In the genomic region with DNA sequence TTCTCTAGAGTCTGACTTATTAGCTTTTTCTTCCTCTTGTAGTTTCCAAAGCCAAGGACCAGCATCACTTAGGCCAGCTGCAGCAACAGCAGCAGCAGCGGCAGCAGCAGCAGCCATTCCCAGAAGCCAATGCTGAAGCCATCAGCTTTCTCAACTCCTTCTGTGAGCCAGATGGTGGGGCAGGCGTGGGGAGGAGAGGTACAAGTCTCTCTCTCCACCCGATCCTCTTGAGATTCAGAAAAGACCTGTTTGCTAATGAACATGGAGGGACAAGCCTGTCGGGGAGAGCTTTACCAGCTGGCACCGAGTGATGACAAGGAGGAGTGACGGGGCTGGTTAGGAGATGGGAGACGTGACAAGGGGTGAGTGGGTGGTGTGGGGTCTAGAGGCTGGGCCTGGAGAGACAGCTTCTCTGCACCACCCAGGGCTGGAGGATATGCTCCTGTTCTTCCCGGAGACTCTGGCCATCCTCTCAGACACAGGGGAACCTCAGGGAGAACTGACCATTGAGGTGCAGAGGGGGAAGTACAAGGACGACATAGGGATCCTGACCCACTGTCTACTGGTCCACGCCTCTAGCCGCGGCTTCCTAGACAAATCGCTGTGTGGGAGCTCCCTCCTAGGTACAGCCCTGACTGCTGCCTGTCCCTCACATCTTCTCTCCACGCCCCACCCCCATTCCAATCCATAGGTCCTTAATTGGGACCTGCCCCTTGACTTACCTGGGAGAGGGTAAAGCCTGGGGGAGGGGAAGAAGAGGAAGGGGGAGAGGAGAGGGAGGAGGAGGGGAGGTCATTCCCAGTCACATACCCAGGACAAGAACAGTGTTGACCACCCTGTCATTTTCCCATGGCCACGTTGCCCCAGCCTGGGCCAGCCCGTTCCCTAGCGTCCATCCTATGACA, we compare ENCODE assay signal across 9 mouse cellular contexts. TPM values are rescaled to one million over a fixed set of nuclear protein-coding genes. Genes with fewer than 3 reads are reported as not detected.
DNase-seq lines count a peak whose midpoint lies in the region; ATAC-seq and TF ChIP-seq lines count a peak whose summit lies in the region.
"Had no signal": no experiment of that assay in that cellular context is flagged by ENCODE, and none has a peak within 500 bp of the region (broad histone marks: within the 10 kb centered on the region; RNA-seq: fewer than 3 reads in every experiment).

No protein-coding gene starts in this region.

- TF ChIP-seq CTCF in embryonic fibroblast, embryonic 13.5 days (IDR thresholded peaks at IDR 0.05; ENCODE audit: borderline replicate concordance, insufficient read depth, low read length): no peak
- no peak for TF ChIP-seq CTCF in midbrain, postnatal 0 days (IDR thresholded peaks at IDR 0.05)
- no peak for TF ChIP-seq CTCF in cerebellum, adult 2 months (IDR thresholded peaks at IDR 0.05; ENCODE audit: borderline replicate concordance, insufficient read depth, low read depth, low read length)

- H3K4me3 ChIP-seq in heart, embryonic 11.5 days (ENCODE audit: low read depth, low read length): no peak overlapping the region
- no peak overlapping the region for H3K4me3 ChIP-seq in lung, embryonic 16.5 days (ENCODE audit: low read length)
- H3K4me3 ChIP-seq in embryonic fibroblast, embryonic 13.5 days (ENCODE audit: insufficient read depth, low read length): no peak overlapping the region
- H3K4me3 ChIP-seq in midbrain, postnatal 0 days (ENCODE audit: low read depth, low read length): no peak overlapping the region
- no peak overlapping the region for H3K4me3 ChIP-seq in cerebellum, adult 2 months (replicated peaks; ENCODE audit: insufficient read depth, low read depth, low read length)
- H3K4me3 ChIP-seq: neural tube, embryonic 12.5 days had no signal

- H3K4me1 ChIP-seq in heart, embryonic 11.5 days (ENCODE audit: control insufficient read depth, insufficient read depth, low read length): 0 out of 2 replicates have a peak, but pooled peaks cover 2% of the 10 kb centered on the region
- H3K4me1 ChIP-seq in lung, embryonic 16.5 days (replicated peaks; ENCODE audit: control insufficient read depth, insufficient read depth, low read length): peaks cover under 1% of the 10 kb centered on the region; the same call in 1 of the 2 replicates
- no peaks in the 10 kb centered on the region for H3K4me1 ChIP-seq in embryonic fibroblast, embryonic 13.5 days (ENCODE audit: control insufficient read depth, insufficient read depth, low read length)
- H3K4me1 ChIP-seq in midbrain, postnatal 0 days (ENCODE audit: insufficient read depth, low read length): no peaks in the 10 kb centered on the region
- no peaks in the 10 kb centered on the region for H3K4me1 ChIP-seq in cerebellum, adult 2 months (ENCODE audit: control insufficient read depth, insufficient read depth, low read length)
- H3K4me1 ChIP-seq: neural tube, embryonic 12.5 days had no signal

- no peak overlapping the region for H3K27ac ChIP-seq in heart, embryonic 11.5 days (ENCODE audit: low read depth, low read length)
- H3K27ac ChIP-seq in lung, embryonic 16.5 days (ENCODE audit: low read length): no peak overlapping the region
- H3K27ac ChIP-seq in embryonic fibroblast, embryonic 13.5 days (ENCODE audit: insufficient read depth, low read length): peak overlapping the region; percentile 0; the same call in 1 of the 2 replicates
- no peak overlapping the region for H3K27ac ChIP-seq in midbrain, postnatal 0 days (ENCODE audit: low read depth, low read length)
- H3K27ac ChIP-seq in cerebellum, adult 2 months (ENCODE audit: insufficient read depth, low read length): no peak overlapping the region
- H3K27ac ChIP-seq: neural tube, embryonic 12.5 days had no signal

- no peaks in the 10 kb centered on the region for H3K27me3 ChIP-seq in heart, embryonic 11.5 days (ENCODE audit: control insufficient read depth, insufficient read depth, low read length)
- H3K27me3 ChIP-seq in lung, embryonic 16.5 days (ENCODE audit: control insufficient read depth, insufficient read depth, low read depth, low read length): no peaks in the 10 kb centered on the region
- H3K27me3 ChIP-seq in midbrain, postnatal 0 days (ENCODE audit: insufficient read depth, low read length): no peaks in the 10 kb centered on the region; the same call in 1 of the 2 replicates
- no peaks in the 10 kb centered on the region for H3K27me3 ChIP-seq in cerebellum, adult 2 months (ENCODE audit: control insufficient read depth, insufficient read depth, low read length)
- H3K27me3 ChIP-seq: neural tube, embryonic 12.5 days had no signal

- H3K9ac ChIP-seq in heart, embryonic 11.5 days (ENCODE audit: low read depth, low read length): no peak overlapping the region; the same call in 1 of the 2 replicates
- H3K9ac ChIP-seq in lung, embryonic 16.5 days (ENCODE audit: low read length): no peak overlapping the region
- H3K9ac ChIP-seq in midbrain, postnatal 0 days (replicated peaks; ENCODE audit: low read length, poor library complexity, severe bottlenecking): no peak overlapping the region
- H3K9ac ChIP-seq: neural tube, embryonic 12.5 days had no signal

- WGBS in heart, embryonic 11.5 days (ENCODE audit: insufficient replicate concordance): 51% methylated on average over 17 of the region's 17 CpGs
- WGBS in lung, embryonic 16.5 days: 48% methylated on average over 17 of the region's 17 CpGs
- 68% methylated on average over 17 of the region's 17 CpGs for WGBS in midbrain, postnatal 0 days
- WGBS in cerebellum, adult 2 months: 66% methylated on average over 17 of the region's 17 CpGs

- no peak for DNase-seq in heart, postnatal 36 days
- DNase-seq in lung, postnatal 10 days: no peak
- no peak for DNase-seq in midbrain, postnatal 0 days (ENCODE audit: low spot score)
- no peak for DNase-seq in cerebellum, adult 2 months
- no peak for DNase-seq in kidney, postnatal 10 days

- 0 out of 2 replicates have a peak overlapping the region, but pooled peaks have one; percentile 1 for H3K4me2 ChIP-seq in heart, embryonic 11.5 days
- H3K4me2 ChIP-seq in lung, embryonic 16.5 days (ENCODE audit: low read depth, low read length): no peak overlapping the region
- no peak overlapping the region for H3K4me2 ChIP-seq in midbrain, postnatal 0 days (ENCODE audit: low read depth, low read length, poor library complexity, severe bottlenecking)
- H3K4me2 ChIP-seq: neural tube, embryonic 12.5 days had no signal

- ATAC-seq in heart, embryonic 11.5 days (replicated peaks; ENCODE audit: insufficient number of reproducible peaks, low FRiP score, low TSS enrichment): no peak
- ATAC-seq in lung, embryonic 16.5 days (ENCODE audit: low read depth): peak; percentile 34
- ATAC-seq in midbrain, postnatal 0 days (ENCODE audit: low FRiP score): peak; percentile 25; the same call in 1 of the 2 replicates

- no peaks in the 10 kb centered on the region for H3K9me3 ChIP-seq in heart, embryonic 11.5 days (replicated peaks; ENCODE audit: control insufficient read depth, low read length)
- no peaks in the 10 kb centered on the region for H3K9me3 ChIP-seq in lung, embryonic 16.5 days (ENCODE audit: control insufficient read depth, low read length)
- no peaks in the 10 kb centered on the region for H3K9me3 ChIP-seq in midbrain, postnatal 0 days (ENCODE audit: low read length)
- H3K9me3 ChIP-seq: neural tube, embryonic 12.5 days had no signal

- no peaks in the 10 kb centered on the region for H3K36me3 ChIP-seq in heart, embryonic 11.5 days (ENCODE audit: control insufficient read depth, insufficient read depth, low read length)
- H3K36me3 ChIP-seq in lung, embryonic 16.5 days (ENCODE audit: control insufficient read depth, insufficient read depth, low read length): no peaks in the 10 kb centered on the region
- H3K36me3 ChIP-seq in midbrain, postnatal 0 days (ENCODE audit: insufficient read depth, low read length): no peaks in the 10 kb centered on the region
- H3K36me3 ChIP-seq: neural tube, embryonic 12.5 days had no signal

- intact Hi-C loops in heart, postnatal 36 days (cut with DNase I): loop anchor here (1.0 to 2.0 kb wide), 5 partner anchors 23 to 156 kb away; partner anchors contain the start of genes Aamp and Pnkd

- TF ChIP-seq POLR2A in embryonic fibroblast, embryonic 13.5 days (IDR thresholded peaks at IDR 0.05; ENCODE audit: low read depth, low read length): no peak
- TF ChIP-seq POLR2A in cerebellum, adult 2 months (IDR thresholded peaks at IDR 0.05; ENCODE audit: borderline replicate concordance, insufficient read depth, low read length): no peak

RNA-seq across cellular contexts. Expression of gene Catip, which starts 0.7 kb away (rescaled TPM):
- polyA plus RNA-seq in heart, embryonic 11.5 days (2014; fragmentation: Nextera tagmentation; extraction: Ambion mirVana): 0.17 and 0.59 TPM in 2 replicates
- total RNA-seq in heart, postnatal 36 days (2021): under 1 TPM; 0.19 to 0.41 TPM
- polyA plus RNA-seq in lung, embryonic 16.5 days (2015; fragmentation: Nextera tagmentation; extraction: Ambion mirVana): 1.9 and 3.0 TPM in 2 replicates
- polyA plus RNA-seq in embryonic fibroblast, embryonic 13.5 days (2011; ENCODE audit: insufficient read length, low read depth, missing spikeins): 3.6 and 3.7 TPM in 2 replicates
- 2.7 and 4.0 TPM in 2 replicates for total RNA-seq in midbrain, postnatal 0 days (2014; rRNA removed)
- 1.6 and 2.4 TPM in 2 replicates for polyA plus RNA-seq in midbrain, postnatal 0 days (2015; fragmentation: Nextera tagmentation; extraction: Ambion mirVana)
- polyA plus RNA-seq in cerebellum, adult 2 months (2012; rRNA removed): 2.1 and 3.3 TPM in 2 replicates

RNA-seq across cellular contexts. Expression of gene Slc11a1, which starts 12.4 kb away (rescaled TPM):
- 1.1 TPM in 2 replicates for polyA plus RNA-seq in heart, embryonic 11.5 days (2014; fragmentation: Nextera tagmentation; extraction: Ambion mirVana)
- total RNA-seq in heart, postnatal 36 days (2021): 1 to 10 TPM; 4.7 to 5.5 TPM
- polyA plus RNA-seq in lung, embryonic 16.5 days (2015; fragmentation: Nextera tagmentation; extraction: Ambion mirVana): 3.5 and 5.8 TPM in 2 replicates
- 1.1 TPM in 1 of 2 replicates, not detected in the other for polyA plus RNA-seq in embryonic fibroblast, embryonic 13.5 days (2011; ENCODE audit: insufficient read length, low read depth, missing spikeins)
- total RNA-seq in midbrain, postnatal 0 days (2014; rRNA removed): 7.8 and 12.6 TPM in 2 replicates
- 1.3 and 1.7 TPM in 2 replicates for polyA plus RNA-seq in midbrain, postnatal 0 days (2015; fragmentation: Nextera tagmentation; extraction: Ambion mirVana)
- polyA plus RNA-seq in cerebellum, adult 2 months (2012; rRNA removed): 4.7 and 5.6 TPM in 2 replicates

RNA-seq across cellular contexts. Expression of gene Ctdsp1, which starts 28.7 kb away (rescaled TPM):
- polyA plus RNA-seq in heart, embryonic 11.5 days (2014; fragmentation: Nextera tagmentation; extraction: Ambion mirVana): 59.6 and 63.8 TPM in 2 replicates
- total RNA-seq in heart, postnatal 36 days (2021): 100 to 1,000 TPM; 127 to 133 TPM
- 90.8 and 93.9 TPM in 2 replicates for polyA plus RNA-seq in lung, embryonic 16.5 days (2015; fragmentation: Nextera tagmentation; extraction: Ambion mirVana)
- polyA plus RNA-seq in embryonic fibroblast, embryonic 13.5 days (2011; ENCODE audit: insufficient read length, low read depth, missing spikeins): 58.6 and 78.6 TPM in 2 replicates
- total RNA-seq in midbrain, postnatal 0 days (2014; rRNA removed): 23.9 and 29.3 TPM in 2 replicates
- 11.7 and 12.1 TPM in 2 replicates for polyA plus RNA-seq in midbrain, postnatal 0 days (2015; fragmentation: Nextera tagmentation; extraction: Ambion mirVana)
- 35.7 and 37.2 TPM in 2 replicates for polyA plus RNA-seq in cerebellum, adult 2 months (2012; rRNA removed)

RNA-seq across cellular contexts. Expression of gene Vil1, which starts 46.6 kb away (rescaled TPM):
- 0.23 and 0.45 TPM in 2 replicates for polyA plus RNA-seq in heart, embryonic 11.5 days (2014; fragmentation: Nextera tagmentation; extraction: Ambion mirVana)
- total RNA-seq in heart, postnatal 36 days (2021): 1 to 10 TPM in 1 of 2 experiments, under 1 TPM in 1; 0.86 to 1.3 TPM
- 0.43 and 0.87 TPM in 2 replicates for polyA plus RNA-seq in lung, embryonic 16.5 days (2015; fragmentation: Nextera tagmentation; extraction: Ambion mirVana)
- not detected in 2 replicates for polyA plus RNA-seq in embryonic fibroblast, embryonic 13.5 days (2011; ENCODE audit: insufficient read length, low read depth, missing spikeins)
- 0.38 and 0.80 TPM in 2 replicates for total RNA-seq in midbrain, postnatal 0 days (2014; rRNA removed)
- polyA plus RNA-seq in midbrain, postnatal 0 days (2015; fragmentation: Nextera tagmentation; extraction: Ambion mirVana): 0.31 and 0.43 TPM in 2 replicates
- 0.39 and 0.59 TPM in 2 replicates for polyA plus RNA-seq in cerebellum, adult 2 months (2012; rRNA removed)

RNA-seq across cellular contexts. Expression of gene Tmbim1, which starts 57.2 kb away (rescaled TPM):
- polyA plus RNA-seq in heart, embryonic 11.5 days (2014; fragmentation: Nextera tagmentation; extraction: Ambion mirVana): 29.2 and 37.1 TPM in 2 replicates
- 10 to 100 TPM; 45.8 to 50.5 TPM for total RNA-seq in heart, postnatal 36 days (2021)
- 57.9 and 63.0 TPM in 2 replicates for polyA plus RNA-seq in lung, embryonic 16.5 days (2015; fragmentation: Nextera tagmentation; extraction: Ambion mirVana)
- polyA plus RNA-seq in embryonic fibroblast, embryonic 13.5 days (2011; ENCODE audit: insufficient read length, low read depth, missing spikeins): 88.6 and 115 TPM in 2 replicates
- total RNA-seq in midbrain, postnatal 0 days (2014; rRNA removed): 9.8 and 20.7 TPM in 2 replicates
- 9.8 and 10.5 TPM in 2 replicates for polyA plus RNA-seq in midbrain, postnatal 0 days (2015; fragmentation: Nextera tagmentation; extraction: Ambion mirVana)
- 56.1 and 58.2 TPM in 2 replicates for polyA plus RNA-seq in cerebellum, adult 2 months (2012; rRNA removed)
